Mouse (Mus musculus) CH12.LX (cell line): ENCODE data around the gene Col6a6. TPM values are rescaled to one million over a fixed set of nuclear protein-coding genes. Genes with fewer than 3 reads are reported as not detected.
"Not testable (repeated sequence)": the region's sequence is repeated elsewhere in the genome, so short reads cannot be mapped to it uniquely, and the experiment has no call there.

Experiments
- DNase-seq: peaks from one replicate; pipeline ENCODE4 v3.0.0-alpha.2; 2013; ENCODE audit errors: extremely low read depth
- H3K27ac ChIP-seq: 2 replicates; pipeline ENCODE4 v1.5.1; 2012; ENCODE audit warnings: low read depth, mild to moderate bottlenecking, control low read depth, moderate library complexity; ENCODE audit not compliant: insufficient read depth
- H3K27me3 ChIP-seq: replicated peaks from 2 replicates; pipeline ENCODE3; 2012; ENCODE audit warnings: inconsistent platforms
- H3K36me3 ChIP-seq, 2 experiments: replicated peaks in 1 of 2; 2 replicates each; pipeline versions ENCODE3 to v1.6.1; 2012; ENCODE audit warnings: inconsistent platforms in 1 of 2, low read length in 1 of 2, mild to moderate bottlenecking in 1 of 2, mixed read lengths in 1 of 2, moderate library complexity in 1 of 2; ENCODE audit not compliant: control insufficient read depth in 1 of 2, insufficient read depth in 1 of 2
- H3K4me1 ChIP-seq, 2 experiments: 2 replicates each; pipeline ENCODE4 v1.6.1; 2012; ENCODE audit warnings: inconsistent platforms in 1 of 2, moderate library complexity in 1 of 2; ENCODE audit not compliant: insufficient read depth in 2 of 2, control insufficient read depth in 1 of 2
- H3K4me2 ChIP-seq: 2 replicates; pipeline ENCODE4 v1.6.1; 2012; ENCODE audit warnings: low read depth, mild to moderate bottlenecking, control low read depth; ENCODE audit not compliant: poor library complexity, insufficient read depth, severe bottlenecking
- H3K4me3 ChIP-seq, 3 experiments: fragments of 150-350 bp in 1 of 3; sonication (generic) in 1 of 3; replicated peaks in 1 of 3; 2 replicates each; pipeline versions ENCODE3 to v1.5.1; 2011 to 2012; ENCODE audit warnings: low read depth in 2 of 3, low read length in 2 of 3, mild to moderate bottlenecking in 2 of 3, moderate library complexity in 2 of 3, control low read depth in 1 of 3, improper control_type of control experiment in 1 of 3, inconsistent platforms in 1 of 3, mixed read lengths in 1 of 3; ENCODE audit not compliant: poor library complexity in 1 of 3
- H3K79me2 ChIP-seq: replicated peaks from 2 replicates; pipeline ENCODE4 v1.6.1; 2012; ENCODE audit warnings: mild to moderate bottlenecking, moderate library complexity; ENCODE audit not compliant: control insufficient read depth, poor library complexity, insufficient read depth, severe bottlenecking; ENCODE audit errors: extremely low read depth
- H3K9ac ChIP-seq: 2 replicates; pipeline ENCODE4 v1.6.1; 2012; ENCODE audit warnings: low read depth, mild to moderate bottlenecking, control low read depth, moderate library complexity; ENCODE audit not compliant: insufficient read depth
- H3K9me3 ChIP-seq: replicated peaks from 2 replicates; pipeline ENCODE3; 2012; ENCODE audit warnings: low read length, inconsistent platforms, mixed read lengths
- KAT2A ChIP-seq: IDR thresholded peaks from 2 replicates; pipeline ENCODE4 v1.6.1; 2012; ENCODE audit warnings: low read length, improper control_type of control experiment, inconsistent platforms; ENCODE audit not compliant: insufficient replicate concordance
- UBTF ChIP-seq: IDR thresholded peaks from 2 replicates; pipeline ENCODE4 v1.6.1; 2012; ENCODE audit warnings: low read depth, mild to moderate bottlenecking, inconsistent platforms, low read length, improper control_type of control experiment, moderate library complexity
- ZMIZ1 ChIP-seq: IDR thresholded peaks from 2 replicates; pipeline ENCODE4 v1.6.1; 2012; ENCODE audit warnings: low read depth, mild to moderate bottlenecking, inconsistent platforms, low read length, improper control_type of control experiment
- dilution Hi-C: fragments of 300-500 bp; cut with MboI; formaldehyde crosslinking; loops from 2 replicates; pipeline ENCODE4 v1.14.3; 2020; ENCODE audit warnings: low sequenced_read_pairs; ENCODE audit not compliant: extremely low pct_unique_long_range_greater_than_20kb, extremely low pct_ligation_motif_present
- in situ Hi-C: fragments of 300-500 bp; cut with MboI; formaldehyde crosslinking; loops from 3 replicates; pipeline ENCODE4 v1.14.3; 2019; ENCODE audit warnings: low sequenced_read_pairs, low pct_ligation_motif_present, low pct_unique_long_range_greater_than_20kb, mixed read lengths
- polyA plus RNA-seq: library from polyadenylated mRNA; unstranded; fragments of >175 nt; gene quantifications from 2 replicates; pipeline ENCODE4 v1.2.1, GENCODE M21; 2012; ENCODE audit warnings: low read depth; ENCODE audit not compliant: insufficient read length
- total RNA-seq, 2 experiments: library from RNA; depleted of rRNA; stranded (reverse); fragments of 300-350 nt in 1 of 2; fragments of >200 nt in 1 of 2; gene quantifications; 2 replicates each; pipeline ENCODE4 v1.2.3; 2012 to 2014

The Col6a6 gene
- total and polyA plus RNA-seq, 3 experiments = not detected

- TF ChIP-seq UBTF = no peak
- 0 out of 2 replicates have a peak, but pooled peaks have one; percentile 34 for TF ChIP-seq KAT2A
- TF ChIP-seq ZMIZ1 = peak; percentile 70
These were observed 185.2 kb downstream of the Col6a6 start, which contains the start of gene Pik3r4 (continued) for GRCm38 (mm10) chr9:105642460-105643371.

GRCm38 (mm10) chr9:105641377-105641776 is 186.6 kb downstream of the Col6a6 start:
- H3K27ac ChIP-seq, dilution Hi-C loops: not testable (repeated sequence)
- peaks cover 20 to 22% of the 10 kb centered on the region in 2 experiments for H3K36me3 ChIP-seq

More at GRCm38 (mm10) chr9:105641377-105641776, 186.6 kb downstream of the Col6a6 start:
- peaks cover 12% of the 10 kb centered on the region for H3K79me2 ChIP-seq
- H3K9ac ChIP-seq, H3K9me3 ChIP-seq, H3K4me2 ChIP-seq, in situ Hi-C loops, H3K4me3 ChIP-seq, DNase-seq, H3K27me3 ChIP-seq: not testable (repeated sequence)
- peaks cover 0 to 38% of the 10 kb centered on the region in 2 experiments; a peak in 2 of 4 replicates for H3K4me1 ChIP-seq

Other genes starting within 250 kb of the Col6a6 start
- 18.3 and 18.4 TPM in 2 replicates for gene Pik3r4, start 185.2 kb downstream of the Col6a6 start, total RNA-seq (2012; rRNA removed)
- gene Pik3r4, start 185.2 kb downstream of the Col6a6 start, total RNA-seq (2014; rRNA removed) = 8.5 and 11.4 TPM in 2 replicates
- gene Pik3r4, start 185.2 kb downstream of the Col6a6 start, polyA plus RNA-seq = 24.5 and 26.8 TPM in 2 replicates
- under 0.01 TPM in 1 of 2 replicates, not detected in the other for gene Col6a5, start 132.5 kb upstream of the Col6a6 start, total RNA-seq (2012; rRNA removed)
- not detected in 2 replicates for gene Col6a5, start 132.5 kb upstream of the Col6a6 start, total RNA-seq (2014; rRNA removed)
- gene Col6a5, start 132.5 kb upstream of the Col6a6 start, polyA plus RNA-seq = not detected in 2 replicates